Comparison of ENCODE assay signal across 9 mouse cellular contexts in genomic region chr10:64086567-64087391, GRCm38 (mm10). TPM values are rescaled to one million over a fixed set of nuclear protein-coding genes. Genes with fewer than 3 reads are reported as not detected.
DNase-seq lines count a peak whose midpoint lies in the region; ATAC-seq and TF ChIP-seq lines count a peak whose summit lies in the region.
"Had no signal": no experiment of that assay in that cellular context is flagged by ENCODE, and none has a peak within 500 bp of the region (broad histone marks: within the 10 kb centered on the region; RNA-seq: fewer than 3 reads in every experiment).

No protein-coding gene starts in this region.

- peaks cover 14% of the 10 kb centered on the region for H3K27me3 ChIP-seq in kidney, postnatal 0 days (ENCODE audit: insufficient read depth, low read length)
- H3K27me3 ChIP-seq in hindbrain, embryonic 10.5 days (ENCODE audit: insufficient read depth, poor library complexity, severe bottlenecking) = peaks cover 28% of the 10 kb centered on the region
- peaks cover 3% of the 10 kb centered on the region; the same call in 1 of the 2 replicates for H3K27me3 ChIP-seq in midbrain, postnatal 0 days (ENCODE audit: insufficient read depth, low read length)

- WGBS in kidney, postnatal 0 days = 4% methylated on average over 12 of the region's 12 CpGs
- 3% methylated on average over 12 of the region's 12 CpGs for WGBS in hindbrain, embryonic 10.5 days
- 2% methylated on average over 12 of the region's 12 CpGs for WGBS in midbrain, postnatal 0 days

- H3K36me3 ChIP-seq in kidney, postnatal 0 days (ENCODE audit: insufficient read depth, low read length) = no peaks in the 10 kb centered on the region
- H3K36me3 ChIP-seq in hindbrain, embryonic 10.5 days = no peaks in the 10 kb centered on the region
- H3K36me3 ChIP-seq in midbrain, postnatal 0 days (ENCODE audit: insufficient read depth, low read length) = no peaks in the 10 kb centered on the region

- H3K27ac ChIP-seq in kidney, postnatal 0 days = no peak overlapping the region
- H3K27ac ChIP-seq in hindbrain, embryonic 10.5 days = peak overlapping the region; percentile 59
- H3K27ac ChIP-seq in midbrain, postnatal 0 days (ENCODE audit: low read depth, low read length) = no peak overlapping the region

- no peak for TF ChIP-seq CTCF in kidney, postnatal 0 days (IDR thresholded peaks at IDR 0.05; ENCODE audit: low read depth)
- TF ChIP-seq CTCF in midbrain, postnatal 0 days (IDR thresholded peaks at IDR 0.05) = no peak

- H3K9me3 ChIP-seq in kidney, postnatal 0 days (replicated peaks; ENCODE audit: low read length) = no peaks in the 10 kb centered on the region
- H3K9me3 ChIP-seq in hindbrain, embryonic 10.5 days = no peaks in the 10 kb centered on the region
- H3K9me3 ChIP-seq in midbrain, postnatal 0 days (ENCODE audit: low read length) = no peaks in the 10 kb centered on the region

- no peak overlapping the region for H3K9ac ChIP-seq in kidney, postnatal 0 days (ENCODE audit: low read depth, low read length)
- peak overlapping the region; percentile 64 for H3K9ac ChIP-seq in midbrain, postnatal 0 days (replicated peaks; ENCODE audit: low read length, poor library complexity, severe bottlenecking)

- H3K4me2 ChIP-seq in kidney, postnatal 0 days (ENCODE audit: low read length) = peak overlapping the region; percentile 55
- peak overlapping the region; percentile 71 for H3K4me2 ChIP-seq in midbrain, postnatal 0 days (ENCODE audit: low read depth, low read length, poor library complexity, severe bottlenecking)

- H3K4me1 ChIP-seq in kidney, postnatal 0 days (replicated peaks; ENCODE audit: insufficient read depth, low read length) = no peaks in the 10 kb centered on the region
- H3K4me1 ChIP-seq in hindbrain, embryonic 10.5 days (replicated peaks) = peaks cover 34% of the 10 kb centered on the region
- no peaks in the 10 kb centered on the region for H3K4me1 ChIP-seq in midbrain, postnatal 0 days (ENCODE audit: insufficient read depth, low read length)

- peak; percentile 61 for DNase-seq in kidney, postnatal 0 days (ENCODE audit: low spot score)
- DNase-seq in kidney, adult 11 months = no peak
- DNase-seq in cerebellum, postnatal 25 days = peak; percentile 48 to 68
- peak; percentile 56 for DNase-seq in hindbrain, embryonic 10.5 days (ENCODE audit: low spot score)
- DNase-seq in midbrain, postnatal 0 days (ENCODE audit: low spot score) = peak; percentile 49
- DNase-seq in adrenal gland, postnatal 25 days = no peak
- no peak for DNase-seq in adrenal gland, postnatal 10 days
- no peak for DNase-seq in kidney, postnatal 10 days

- ATAC-seq in kidney, postnatal 0 days (replicated peaks; ENCODE audit: low FRiP score, low read depth) = peak; percentile 34; the same call in 1 of the 2 replicates
- peak; percentile 11; the same call in 1 of the 2 replicates for ATAC-seq in midbrain, postnatal 0 days (ENCODE audit: low FRiP score)

- H3K4me3 ChIP-seq in kidney, postnatal 0 days (replicated peaks; ENCODE audit: low read depth, low read length) = no peak overlapping the region
- H3K4me3 ChIP-seq in hindbrain, embryonic 10.5 days = peak overlapping the region; percentile 58
- H3K4me3 ChIP-seq in midbrain, postnatal 0 days (ENCODE audit: low read depth, low read length) = peak overlapping the region; percentile 55

RNA-seq across cellular contexts. Expression of gene Lrrtm3, which starts 3.3 kb away (rescaled TPM):
- 0.38 and 0.43 TPM in 2 replicates for polyA plus RNA-seq in kidney, postnatal 0 days (2015; fragmentation: Nextera tagmentation; extraction: Ambion mirVana)
- polyA plus RNA-seq in hindbrain, embryonic 10.5 days (2016; fragmentation: Nextera tagmentation; extraction: Ambion mirVana) = 2.7 and 4.4 TPM in 2 replicates
- 45.2 and 50.9 TPM in 2 replicates for total RNA-seq in midbrain, postnatal 0 days (2014; rRNA removed)
- 41.0 and 44.3 TPM in 2 replicates for polyA plus RNA-seq in midbrain, postnatal 0 days (2015; fragmentation: Nextera tagmentation; extraction: Ambion mirVana)
- total RNA-seq in adrenal gland, postnatal 25 days (2021) = 0.33 and 1.2 TPM in 2 replicates
- under 1 TPM; 0.76 to 0.81 TPM for total RNA-seq in adrenal gland, postnatal 10 days (2021)
- total RNA-seq: MEL had no signal

Comparison
In these comparisons a context has a peak if more than half of its experiments do, and no peak if none do; other contexts are left out.
1. DNase-seq: peak in kidney, postnatal 0 days (single experiment), cerebellum, postnatal 25 days (2 of 2), hindbrain, embryonic 10.5 days (single experiment) and midbrain, postnatal 0 days (single experiment); none in kidney, adult 11 months (single experiment), adrenal gland, postnatal 25 days (single experiment), adrenal gland, postnatal 10 days (single experiment) and kidney, postnatal 10 days (single experiment).
2. RNA of gene Lrrtm3, which starts 3.3 kb away (total RNA-seq): 45.2 to 50.9 TPM in midbrain, postnatal 0 days; 0.76 to 0.81 TPM in adrenal gland, postnatal 10 days and 0.33 to 1.2 TPM in adrenal gland, postnatal 25 days; every median in the first group is over 10 times any median in the second.